Mouse (Mus musculus) heart, embryonic 14.5 days (tissue): ENCODE data around the gene Dhx40. TPM values are rescaled to one million over a fixed set of nuclear protein-coding genes. Genes with fewer than 3 reads are reported as not detected.

Source experiments
- ATAC-seq: fragments of 200-750 bp; cut with Nextera tagmentation; 2 replicates; pipeline ENCODE4 v1.8.0; 2017; ENCODE audit warnings: low read depth, moderate TSS enrichment; ENCODE audit not compliant: insufficient number of reproducible peaks, insufficient read depth, low FRiP score
- H3K27ac ChIP-seq, 2 experiments: fragments of 200-500 bp in 1 of 2; fragments of 300-500 bp in 1 of 2; sonication (generic) in 1 of 2; replicated peaks in 1 of 2; 2 replicates each; pipeline ENCODE4 v1.5.1; 2012 to 2014; ENCODE audit warnings: low read depth in 2 of 2, low read length in 2 of 2, control low read depth in 1 of 2, mild to moderate bottlenecking in 1 of 2, mixed read lengths in 1 of 2; ENCODE audit not compliant: control insufficient read depth in 1 of 2, insufficient read depth in 1 of 2
- H3K27me3 ChIP-seq: fragments of 300-500 bp; sonication (generic); 2 replicates; pipeline ENCODE4 v1.6.1; 2014; ENCODE audit warnings: mild to moderate bottlenecking, low read length, control low read depth; ENCODE audit not compliant: control insufficient read depth, insufficient read depth
- H3K36me3 ChIP-seq: fragments of 300-500 bp; sonication (generic); 2 replicates; pipeline ENCODE4 v1.6.1; 2014; ENCODE audit warnings: mild to moderate bottlenecking, control low read depth, low read length, mixed read lengths; ENCODE audit not compliant: control insufficient read depth, insufficient read depth
- H3K4me1 ChIP-seq, 2 experiments: fragments of 200-500 bp in 1 of 2; fragments of 300-500 bp in 1 of 2; sonication (generic) in 1 of 2; 2 replicates each; pipeline ENCODE4 v1.6.1; 2012 to 2014; ENCODE audit warnings: low read length in 2 of 2, control low read depth in 1 of 2, mixed read lengths in 1 of 2; ENCODE audit not compliant: control insufficient read depth in 2 of 2, insufficient read depth in 2 of 2
- H3K4me2 ChIP-seq: fragments of 300-500 bp; sonication (generic); 2 replicates; pipeline ENCODE4 v1.6.1; 2014; ENCODE audit warnings: mild to moderate bottlenecking, low read length
- H3K4me3 ChIP-seq, 2 experiments: fragments of 200-500 bp in 1 of 2; fragments of 300-500 bp in 1 of 2; sonication (generic) in 1 of 2; 2 replicates each; pipeline ENCODE4 v1.5.1; 2012 to 2014; ENCODE audit warnings: low read length in 2 of 2, mild to moderate bottlenecking in 2 of 2, control low read depth in 1 of 2, low read depth in 1 of 2, moderate library complexity in 1 of 2; ENCODE audit not compliant: control insufficient read depth in 1 of 2, insufficient read depth in 1 of 2
- H3K9ac ChIP-seq: fragments of 300-500 bp; sonication (generic); 2 replicates; pipeline ENCODE4 v1.6.1; 2014; ENCODE audit warnings: mild to moderate bottlenecking, low read length
- H3K9me3 ChIP-seq: fragments of 300-500 bp; sonication (generic); 2 replicates; pipeline ENCODE4 v1.6.1; 2016; ENCODE audit warnings: low read length, control low read depth; ENCODE audit not compliant: control insufficient read depth
- WGBS: fragments of 180-500 bp; shearing (Covaris S2); extraction: QIAGEN DNeasy Blood & Tissue Kit; methylation state at CpG from one replicate; pipeline ENCODE4 v1.1.7; 2014; 5-methylcytosine and 5-hydroxymethylcytosine counted together
- polyA plus RNA-seq: library from polyadenylated mRNA; unstranded; fragments of >200 nt; fragmentation: Nextera tagmentation; extraction: Ambion mirVana; gene quantifications from 2 replicates; pipeline ENCODE4 v1.2.1, GENCODE M21; 2014

Dhx40 gene
- polyA plus RNA-seq, 1 experiment from 2014 or later: 17.0 TPM

GRCm38 (mm10) chr11:86841261-86841660 is 33.7 kb upstream of the Dhx40 start:
- Histone ChIP-seq H3K4me3 (no peak overlapping the region), H3K4me1 (peaks cover 6 to 29% of the 10 kb centered on the region in 2 experiments), H3K9ac (no peak overlapping the region), H3K27ac (peak overlapping the region in 1 of 2 experiments; percentile 70; a peak in 1 of 4 replicates), H3K36me3 (no peaks in the 10 kb centered on the region), H3K4me2 (no peak overlapping the region), H3K9me3 (no peaks in the 10 kb centered on the region), H3K27me3 (no peaks in the 10 kb centered on the region)
- 88% methylated on average over 8 of the region's 8 CpGs for whole genome bisulfite sequencing
- no peak for ATAC-seq

- no peak overlapping the region for H3K4me2 ChIP-seq
- no peaks in the 10 kb centered on the region for H3K36me3 ChIP-seq
- H3K4me1 ChIP-seq: peaks cover 6 to 29% of the 10 kb centered on the region in 2 experiments
- ATAC-seq: peak; percentile 66; the same call in 1 of the 2 replicates
- peak overlapping the region; percentile 45 to 70 for H3K27ac ChIP-seq
- 1% methylated on average over 3 of the region's 3 CpGs for WGBS
- H3K27me3 ChIP-seq: no peaks in the 10 kb centered on the region
- no peak overlapping the region for H3K4me3 ChIP-seq
- H3K9ac ChIP-seq: no peak overlapping the region
- H3K9me3 ChIP-seq: no peaks in the 10 kb centered on the region
These were observed 33.1 kb upstream of the Dhx40 start for GRCm38 (mm10) chr11:86840511-86841154.

GRCm38 (mm10) chr11:86839716-86840447 is 32.3 kb upstream of the Dhx40 start:
- Histone ChIP-seq H3K27ac (peak overlapping the region; percentile 65 to 70), H3K9ac (no peak overlapping the region), H3K4me1 (peaks cover 6 to 29% of the 10 kb centered on the region in 2 experiments), H3K4me2 (no peak overlapping the region), H3K27me3 (no peaks in the 10 kb centered on the region), H3K4me3 (no peak overlapping the region), H3K36me3 (no peaks in the 10 kb centered on the region), H3K9me3 (no peaks in the 10 kb centered on the region)
- no peak for ATAC-seq
- 41% methylated on average over 7 of the region's 7 CpGs for WGBS

DNA sequence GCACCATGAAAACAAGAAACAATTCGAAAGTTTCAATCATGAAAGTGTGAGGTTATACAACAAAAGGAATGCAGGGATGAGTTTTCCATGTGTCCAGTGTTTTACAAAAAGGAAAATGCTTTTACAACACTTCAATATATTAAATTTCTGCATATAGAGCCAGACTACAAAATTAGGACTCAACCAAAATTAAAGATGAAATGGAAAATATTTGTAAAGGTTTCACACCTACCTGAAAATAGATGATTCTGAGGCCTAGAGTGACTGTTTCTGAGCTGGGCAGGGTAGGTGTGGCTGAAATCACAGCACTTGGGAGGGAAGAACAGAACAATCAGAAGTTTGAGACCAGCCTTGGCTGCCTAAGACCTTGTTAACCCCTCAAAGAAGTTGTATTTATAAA is 31.2 kb upstream of the Dhx40 start:
- Histone ChIP-seq H3K9ac (no peak overlapping the region), H3K4me2 (no peak overlapping the region)
- 72% methylated on average over 1 of the region's 1 CpGs for WGBS

DNA sequence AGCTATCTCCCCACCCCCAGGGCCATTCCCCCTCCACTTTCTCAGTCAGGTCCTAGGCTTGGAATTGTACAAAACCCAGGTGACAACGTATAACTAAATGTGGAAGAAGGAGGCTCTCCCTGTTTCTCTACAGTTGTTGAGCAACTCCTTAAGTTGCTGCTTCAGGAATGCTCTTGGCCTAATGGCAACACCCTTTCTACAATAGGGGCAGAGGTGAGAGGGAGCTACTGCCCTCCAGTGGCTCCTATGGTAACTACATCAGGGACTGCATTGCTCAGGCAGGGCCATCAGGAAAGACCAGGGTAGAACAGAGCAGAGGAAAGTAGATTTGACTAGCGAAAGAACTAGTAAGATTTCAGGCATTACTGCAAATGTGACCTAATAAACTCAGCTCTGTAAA is 28.8 kb upstream of the Dhx40 start:
- no peaks in the 10 kb centered on the region for H3K36me3 ChIP-seq
- no peak overlapping the region for H3K27ac ChIP-seq
- peaks cover 6 to 22% of the 10 kb centered on the region in 2 experiments for H3K4me1 ChIP-seq
- WGBS: 48% methylated on average over 2 of the region's 2 CpGs
- H3K9ac ChIP-seq: no peak overlapping the region
- ATAC-seq: no peak
- H3K9me3 ChIP-seq: no peaks in the 10 kb centered on the region
- no peak overlapping the region for H3K4me2 ChIP-seq
- no peak overlapping the region for H3K4me3 ChIP-seq
- no peaks in the 10 kb centered on the region for H3K27me3 ChIP-seq

More for the DNA sequence above, 31.2 kb upstream of the Dhx40 start:
- H3K27ac ChIP-seq: no peak overlapping the region
- peaks cover 6 to 29% of the 10 kb centered on the region in 2 experiments for H3K4me1 ChIP-seq
- no peaks in the 10 kb centered on the region for H3K36me3 ChIP-seq
- no peaks in the 10 kb centered on the region for H3K27me3 ChIP-seq
- no peak overlapping the region for H3K4me3 ChIP-seq
- ATAC-seq: no peak
- no peaks in the 10 kb centered on the region for H3K9me3 ChIP-seq

DNA sequence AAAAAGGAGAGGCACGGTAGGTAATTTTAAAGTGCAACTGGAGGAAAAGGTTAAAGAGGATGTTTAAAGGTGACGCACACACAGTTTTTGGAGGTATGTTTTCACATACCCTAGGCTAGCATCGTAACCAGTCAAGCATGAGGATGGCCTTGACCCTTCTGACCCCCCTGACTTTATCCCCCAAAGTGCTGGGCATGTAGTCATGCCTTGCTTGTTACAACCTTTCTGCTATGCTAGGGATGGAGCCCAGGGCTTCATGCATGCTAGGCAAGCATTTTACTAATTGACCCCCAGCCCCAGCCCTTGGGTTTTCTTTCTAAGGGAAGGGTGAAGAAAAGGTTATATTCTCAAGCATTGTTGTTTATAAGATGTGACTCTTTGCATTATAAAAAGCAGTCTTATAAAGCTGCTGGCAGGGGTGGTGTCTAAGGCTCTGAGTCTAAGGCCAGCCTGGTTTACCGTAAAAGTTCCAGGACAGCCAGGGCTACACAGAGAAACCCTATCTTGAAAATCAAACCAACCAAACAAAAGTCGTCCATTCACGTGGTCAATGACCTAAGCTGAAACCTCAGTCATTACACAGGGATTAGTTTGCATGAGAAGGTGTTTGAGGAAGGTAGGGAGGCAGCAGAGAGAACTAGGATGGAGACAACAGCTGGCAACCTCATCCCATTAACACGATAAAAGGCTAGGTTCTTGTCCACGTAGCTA is 27.2 kb upstream of the Dhx40 start:
- no peaks in the 10 kb centered on the region for H3K9me3 ChIP-seq
- H3K4me3 ChIP-seq: no peak overlapping the region
- no peak overlapping the region for H3K27ac ChIP-seq
- no peaks in the 10 kb centered on the region for H3K36me3 ChIP-seq
- no peak overlapping the region for H3K9ac ChIP-seq
- WGBS: 68% methylated on average over 8 of the region's 8 CpGs
- H3K4me2 ChIP-seq: no peak overlapping the region
- ATAC-seq: no peak
- H3K4me1 ChIP-seq: peaks cover 4 to 7% of the 10 kb centered on the region in 2 experiments; a peak in 3 of 4 replicates
- no peaks in the 10 kb centered on the region for H3K27me3 ChIP-seq

DNA sequence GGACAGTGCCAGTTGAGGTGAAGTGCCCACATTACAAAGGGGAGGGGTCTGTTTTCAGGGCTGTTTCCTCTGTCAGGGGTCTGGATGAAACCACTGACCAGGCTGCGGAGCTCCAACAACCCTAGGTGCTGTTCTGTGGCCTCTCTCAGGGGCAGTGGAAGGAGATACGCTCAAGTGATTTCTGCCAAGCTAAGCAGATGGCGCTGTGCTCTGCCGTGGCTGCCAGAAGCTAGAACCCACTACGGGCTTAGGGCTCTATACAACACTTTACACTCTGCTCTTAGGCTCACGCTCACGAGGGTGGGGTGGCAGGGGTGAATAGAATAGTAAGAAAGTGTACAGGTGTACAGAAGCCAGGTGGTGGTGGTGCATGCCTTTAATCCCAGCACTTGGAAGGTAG is 26.5 kb upstream of the Dhx40 start:
- Histone ChIP-seq H3K4me1 (no peaks in the 10 kb centered on the region), H3K27me3 (no peaks in the 10 kb centered on the region), H3K36me3 (no peaks in the 10 kb centered on the region), H3K4me2 (no peak overlapping the region), H3K9me3 (no peaks in the 10 kb centered on the region), H3K27ac (no peak overlapping the region), H3K4me3 (no peak overlapping the region), H3K9ac (no peak overlapping the region)
- WGBS: 77% methylated on average over 7 of the region's 7 CpGs
- ATAC-seq: no peak
